Mouse (Mus musculus) MEL (cell line): Measurements from ENCODE around the gene Rrm1.

Experiments used
- CHD2 ChIP-seq: IDR thresholded peaks from 2 replicates; pipeline ENCODE4 v1.6.1; 2011; ENCODE audit warnings: low read length, improper control_type of control experiment
- CTCF ChIP-seq, 3 experiments: IDR thresholded peaks in 2 of 3; conservative IDR thresholded peaks in 1 of 3; 2 replicates each; pipeline ENCODE4 v1.5.1; 2011 to 2012; ENCODE audit warnings: low read length in 3 of 3, low read depth in 2 of 3, mild to moderate bottlenecking in 2 of 3, improper control_type of control experiment in 1 of 3, inconsistent platforms in 1 of 3, mixed read lengths in 1 of 3, moderate library complexity in 1 of 3; ENCODE audit not compliant: control insufficient read depth in 1 of 3, insufficient read depth in 1 of 3, poor library complexity in 1 of 3, severe bottlenecking in 1 of 3
- EP300 ChIP-seq, 2 experiments: IDR thresholded peaks; 2 replicates each; pipeline ENCODE4 v1.6.1; 2011; ENCODE audit warnings: improper control_type of control experiment in 2 of 2, low read length in 2 of 2, low read depth in 1 of 2, mild to moderate bottlenecking in 1 of 2
- ETS1 ChIP-seq: IDR thresholded peaks from 2 replicates; pipeline ENCODE4 v1.6.1; 2012; ENCODE audit warnings: low read depth, mild to moderate bottlenecking, inconsistent platforms, low read length, improper control_type of control experiment, moderate library complexity
- HCFC1 ChIP-seq: IDR thresholded peaks from 2 replicates; pipeline ENCODE4 v1.6.1; 2012; ENCODE audit warnings: low read depth, mild to moderate bottlenecking, inconsistent platforms, low read length, improper control_type of control experiment, moderate library complexity
- MXI1 ChIP-seq: IDR thresholded peaks from 2 replicates; pipeline ENCODE4 v1.6.1; 2011; ENCODE audit warnings: mild to moderate bottlenecking, low read depth, low read length, improper control_type of control experiment
- NELFE ChIP-seq: IDR thresholded peaks from 2 replicates; pipeline ENCODE4 v1.6.1; 2011; ENCODE audit warnings: low read depth, low read length, improper control_type of control experiment
- POLR2AphosphoS2 ChIP-seq: IDR thresholded peaks from 2 replicates; pipeline ENCODE4 v1.6.1; 2011; ENCODE audit warnings: low read length, improper control_type of control experiment
- ZC3H11A ChIP-seq: IDR thresholded peaks from 2 replicates; pipeline ENCODE4 v1.6.1; 2012; ENCODE audit warnings: low read depth, mild to moderate bottlenecking, inconsistent platforms, low read length, improper control_type of control experiment

DNA sequence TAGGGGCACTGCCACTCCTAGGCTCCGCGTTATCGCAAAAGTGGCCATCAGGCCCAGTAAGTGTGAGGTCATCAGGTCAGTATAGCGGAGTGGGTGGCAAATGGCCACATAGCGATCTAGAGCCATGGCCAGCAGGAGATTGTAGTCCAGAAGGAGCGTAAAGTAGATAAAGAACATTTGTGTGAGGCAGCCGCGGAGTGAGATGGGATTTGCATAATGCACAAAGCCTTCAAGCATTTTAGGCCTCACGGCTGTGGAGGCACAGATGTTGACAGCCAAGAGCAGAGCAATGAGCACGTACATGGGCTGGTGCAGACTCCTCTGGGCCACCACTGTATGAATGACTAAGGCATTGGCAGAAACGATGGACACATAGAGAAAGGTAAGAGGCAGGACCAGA lies 35.9 kb downstream of the Rrm1 start:
- no peak for TF ChIP-seq POLR2AphosphoS2
- no peak for TF ChIP-seq CHD2
- peak in 2 of 3 experiments; percentile 15 to 16; a peak in 1 of 6 replicates for TF ChIP-seq CTCF (IDR thresholded peaks at IDR 0.05 in 2 of 3, conservative IDR thresholded peaks at IDR 0.05 in 1 of 3; ENCODE audit: control insufficient read depth in 1 of 3, insufficient read depth in 1 of 3, low read depth in 2 of 3, low read length in 3 of 3, poor library complexity in 1 of 3, severe bottlenecking in 1 of 3)
- no peak for TF ChIP-seq NELFE
- no peak for TF ChIP-seq MXI1
- TF ChIP-seq EP300 (IDR thresholded peaks at IDR 0.05; ENCODE audit: low read depth in 1 of 2, low read length in 2 of 2) = no peak
- TF ChIP-seq ETS1 = no peak
- no peak for TF ChIP-seq ZC3H11A
- TF ChIP-seq HCFC1 = no peak
